Mouse (Mus musculus): ENCODE data around the gene Ttc4. TPM values are rescaled to one million over a fixed set of nuclear protein-coding genes. Genes with fewer than 3 reads are reported as not detected.

The Ttc4 gene
- total and polyA plus RNA-seq, 3 experiments, result 54.8 TPM; not detected in 1

Other genes starting within 250 kb of the Ttc4 start
- 96.0 and 106 TPM in 2 replicates for gene Pcsk9, start 214.6 kb downstream of the Ttc4 start, total RNA-seq (2012; rRNA removed)
- 100 to 1,000 TPM in 1 of 2 experiments, not detected in 1; 107 TPM for gene Pcsk9, start 214.6 kb downstream of the Ttc4 start, polyA plus RNA-seq (2012; ENCODE audit: insufficient read depth in 1 of 2, insufficient read length in 2 of 2, low read depth in 1 of 2, low replicate concordance in 2 of 2, missing spikeins in 1 of 2)
- gene Bsnd, start 186.7 kb downstream of the Ttc4 start, total RNA-seq (2012; rRNA removed), result 0.04 TPM in 1 of 2 replicates, not detected in the other
- gene Bsnd, start 186.7 kb downstream of the Ttc4 start, polyA plus RNA-seq (2012; ENCODE audit: insufficient read depth in 1 of 2, insufficient read length in 2 of 2, low read depth in 1 of 2, low replicate concordance in 2 of 2, missing spikeins in 1 of 2), result not detected
- 37.6 and 39.2 TPM in 2 replicates for gene Dhcr24, start 117.9 kb downstream of the Ttc4 start, total RNA-seq (2012; rRNA removed)
- gene Dhcr24, start 117.9 kb downstream of the Ttc4 start, polyA plus RNA-seq (2012; ENCODE audit: insufficient read depth in 1 of 2, insufficient read length in 2 of 2, low read depth in 1 of 2, low replicate concordance in 2 of 2, missing spikeins in 1 of 2), result 10 to 100 TPM in 1 of 2 experiments, not detected in 1; 63.0 TPM
- gene Lexm, start 61.7 kb downstream of the Ttc4 start, total RNA-seq (2012; rRNA removed), result 6.1 and 6.7 TPM in 2 replicates
- 10 to 100 TPM in 1 of 2 experiments, not detected in 1; 17.5 TPM for gene Lexm, start 61.7 kb downstream of the Ttc4 start, polyA plus RNA-seq (2012; ENCODE audit: insufficient read depth in 1 of 2, insufficient read length in 2 of 2, low read depth in 1 of 2, low replicate concordance in 2 of 2, missing spikeins in 1 of 2)
- gene Ttc22, start 56.5 kb downstream of the Ttc4 start, total RNA-seq (2012; rRNA removed), result 0.04 TPM in 1 of 2 replicates, not detected in the other
- gene Ttc22, start 56.5 kb downstream of the Ttc4 start, polyA plus RNA-seq (2012; ENCODE audit: insufficient read depth in 1 of 2, insufficient read length in 2 of 2, low read depth in 1 of 2, low replicate concordance in 2 of 2, missing spikeins in 1 of 2), result not detected
- gene Pars2, start 27.9 kb downstream of the Ttc4 start, total RNA-seq (2012; rRNA removed), result 10.9 and 11.2 TPM in 2 replicates
- 10 to 100 TPM in 1 of 2 experiments, not detected in 1; 11.3 TPM for gene Pars2, start 27.9 kb downstream of the Ttc4 start, polyA plus RNA-seq (2012; ENCODE audit: insufficient read depth in 1 of 2, insufficient read length in 2 of 2, low read depth in 1 of 2, low replicate concordance in 2 of 2, missing spikeins in 1 of 2)
- gene Mroh7, start 52.0 kb upstream of the Ttc4 start, total RNA-seq (2012; rRNA removed), result not detected in 2 replicates
- gene Mroh7, start 52.0 kb upstream of the Ttc4 start, polyA plus RNA-seq (2012; ENCODE audit: insufficient read depth in 1 of 2, insufficient read length in 2 of 2, low read depth in 1 of 2, low replicate concordance in 2 of 2, missing spikeins in 1 of 2), result under 1 TPM in 1 of 2 experiments, not detected in 1; 0.03 TPM
- 0.08 and 0.10 TPM in 2 replicates for gene Fam151a, start 54.9 kb upstream of the Ttc4 start, total RNA-seq (2012; rRNA removed)
- gene Fam151a, start 54.9 kb upstream of the Ttc4 start, polyA plus RNA-seq (2012; ENCODE audit: insufficient read depth in 1 of 2, insufficient read length in 2 of 2, low read depth in 1 of 2, low replicate concordance in 2 of 2, missing spikeins in 1 of 2), result not detected
- gene Acot11, start 126.1 kb upstream of the Ttc4 start, total RNA-seq (2012; rRNA removed), result 1.5 and 1.8 TPM in 2 replicates
- gene Acot11, start 126.1 kb upstream of the Ttc4 start, polyA plus RNA-seq (2012; ENCODE audit: insufficient read depth in 1 of 2, insufficient read length in 2 of 2, low read depth in 1 of 2, low replicate concordance in 2 of 2, missing spikeins in 1 of 2), result 1 to 10 TPM in 1 of 2 experiments, not detected in 1; 2.5 TPM
- 28.3 and 30.5 TPM in 2 replicates for gene Ssbp3, start 231.8 kb upstream of the Ttc4 start, total RNA-seq (2012; rRNA removed)
- gene Ssbp3, start 231.8 kb upstream of the Ttc4 start, polyA plus RNA-seq (2012; ENCODE audit: insufficient read depth in 1 of 2, insufficient read length in 2 of 2, low read depth in 1 of 2, low replicate concordance in 2 of 2, missing spikeins in 1 of 2), result 100 to 1,000 TPM; 116 to 242 TPM